Mouse (Mus musculus): ENCODE measurements at regions not wholly inside any gene's neighbourhood (a gene's known extent, or its start where the extent isn't known, plus 50 kb on each side); places are given as distances from the start of the nearest gene placed in this dataset.

GRCm38 (mm10) chr4:58670107-58670905 is 116.6 kb upstream of the Lpar1 start:
- TF ChIP-seq CTCF (IDR thresholded peaks at IDR 0.05; ENCODE audit: borderline replicate concordance, insufficient read depth, low read length) (no peak), POLR2A (IDR thresholded peaks at IDR 0.05; ENCODE audit: low read depth, low read length) (no peak)
